Mouse (Mus musculus) liver, embryonic 14.5 days (tissue): Measurements from ENCODE around the gene Uvrag.
A peak's percentile ranks its signal among the peaks of the same experiment; 100 is the strongest.

ENCODE experiments used
- CTCF ChIP-seq: IDR thresholded peaks from 2 replicates; pipeline ENCODE4 v1.5.1; 2016; ENCODE audit warnings: antibody characterized with exemption, low read depth, control low read depth
- EP300 ChIP-seq: IDR thresholded peaks from 2 replicates; pipeline ENCODE4 v1.6.1; 2016; ENCODE audit warnings: antibody characterized with exemption, low read depth

GRCm38 (mm10) chr7:98881887-98882286, 259.1 kb downstream of the Uvrag start:
- 0 out of 2 replicates have a peak, but pooled peaks have one; percentile 23 for TF ChIP-seq CTCF
- TF ChIP-seq EP300: no peak
